Mouse (Mus musculus) NIH3T3 (cell line): Measurements from ENCODE around the gene Gm10184.
"Not testable (repeated sequence)": the region's sequence is repeated elsewhere in the genome, so short reads cannot be mapped to it uniquely, and the experiment has no call there.

Source experiments
- DNase-seq: peaks from one replicate; pipeline ENCODE4 v3.0.0-alpha.2; 2012; ENCODE audit warnings: low read depth

Gene Gm10184

DNA sequence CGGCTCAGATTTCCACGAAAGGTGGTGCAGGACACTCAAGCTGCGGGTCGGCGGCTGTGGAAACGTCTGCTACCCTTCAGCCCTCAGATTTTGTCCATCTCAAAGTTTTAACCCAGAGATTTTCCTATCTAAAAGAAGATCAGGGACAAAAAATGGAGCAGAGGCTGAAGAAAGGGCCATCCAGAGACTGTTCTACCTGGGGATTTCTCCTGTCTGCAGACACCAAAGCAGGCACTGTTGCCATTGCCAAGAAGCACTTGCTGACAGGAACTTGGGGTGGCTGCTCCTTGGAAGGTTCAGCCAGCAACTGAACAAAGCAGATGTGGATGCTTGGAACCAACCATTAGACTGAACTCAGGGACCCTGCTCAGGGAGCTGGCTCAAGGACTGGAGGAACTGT, at the start of gene Gm10184:
Gene Gm10184 (minus strand): TSS at position 101 of the 400 bp plus-strand sequence.
- DNase-seq, result no peak

- DNase-seq, result no peak
These were observed 23.7 kb upstream of the Gm10184 start for GRCm38 (mm10) chr17:89933950-89934349.

DNA sequence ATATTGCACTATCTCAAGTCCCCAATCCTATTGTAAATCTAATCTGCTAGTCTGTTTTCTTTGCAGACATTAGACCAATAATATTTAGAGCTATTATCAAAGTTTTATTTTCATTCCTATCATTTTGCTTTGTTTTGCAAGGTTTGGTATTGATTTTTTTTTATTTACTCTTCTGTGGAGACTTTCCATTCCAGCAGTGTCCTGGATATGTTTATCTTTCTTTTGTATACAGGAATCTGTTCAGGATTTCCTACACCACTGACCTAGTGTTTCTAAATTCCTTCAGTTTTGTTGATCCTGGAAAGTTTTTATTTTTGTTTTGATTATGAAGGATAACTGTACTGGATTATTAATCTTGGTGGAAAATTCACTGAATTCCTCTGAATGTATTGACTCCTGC, 2.6 kb downstream of the Gm10184 start:
- DNase-seq, result no peak

GRCm38 (mm10) chr17:89904701-89905100, 5.5 kb downstream of the Gm10184 start:
- not testable (repeated sequence) for DNase-seq

DNA sequence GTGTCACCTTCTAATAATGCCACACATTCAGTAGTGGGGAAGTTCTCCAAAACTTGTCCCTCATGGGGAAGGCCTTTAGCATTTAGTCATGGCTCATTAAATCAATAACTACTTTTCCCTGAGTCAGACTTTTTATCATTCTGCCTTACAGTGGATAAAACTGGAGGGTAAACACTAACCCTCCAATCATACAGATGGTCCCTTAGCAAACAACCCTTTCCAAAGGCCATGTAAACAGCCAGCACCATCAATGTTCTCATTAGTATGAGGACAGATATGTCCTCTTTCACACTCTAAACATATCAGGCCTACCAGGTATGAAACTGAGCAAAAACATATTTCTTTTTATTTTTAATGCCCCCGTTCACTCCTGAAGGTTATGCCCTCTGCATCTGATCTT, 7.5 kb downstream of the Gm10184 start:
- DNase-seq, result no peak

DNA sequence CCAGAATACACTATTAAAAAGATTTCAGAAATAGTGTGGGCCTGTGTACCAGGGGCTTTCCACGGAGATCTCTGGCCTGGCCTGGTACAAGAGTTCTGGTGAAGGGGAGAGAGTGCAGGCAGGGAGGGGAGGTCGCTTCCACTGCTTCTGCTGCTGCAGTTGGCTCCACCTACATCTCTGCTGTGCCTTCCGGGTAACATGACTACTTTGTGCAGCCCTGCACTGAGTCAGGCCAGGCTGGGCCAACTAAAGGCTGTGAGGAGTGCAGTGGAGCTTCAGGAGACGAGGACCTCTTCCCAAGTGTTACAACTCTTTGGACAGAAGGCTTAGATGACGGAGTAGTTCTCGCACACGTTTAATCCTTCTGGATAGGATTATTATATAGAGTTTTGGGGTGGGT, 9.6 kb downstream of the Gm10184 start:
- DNase-seq, result no peak

GRCm38 (mm10) chr17:89899813-89900212, 10.4 kb downstream of the Gm10184 start:
- DNase-seq, result no peak

DNA sequence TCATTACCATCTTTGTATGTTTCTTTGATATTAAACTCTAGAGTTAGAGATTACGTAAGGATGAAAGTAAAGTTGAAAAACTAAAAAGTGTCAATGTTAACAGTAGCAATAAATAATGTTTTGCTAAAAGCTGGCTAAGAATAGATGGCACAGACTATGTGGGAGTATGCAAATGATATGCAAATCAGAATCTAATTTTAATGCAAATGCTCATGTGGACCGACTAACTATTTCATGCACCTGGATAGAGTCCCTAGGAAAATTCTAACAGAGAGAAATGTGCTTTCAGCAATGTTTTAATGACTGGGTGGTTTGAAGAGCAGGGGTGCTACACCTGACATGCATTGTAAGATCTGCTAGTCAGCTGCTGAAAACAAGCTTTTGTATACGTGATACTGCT, 45.3 kb downstream of the Gm10184 start:
- no peak for DNase-seq
